Mouse (Mus musculus): ENCODE results near the gene Rabl6. TPM values are rescaled to one million over a fixed set of nuclear protein-coding genes. Genes with fewer than 3 reads are reported as not detected.

The Rabl6 gene
- polyA plus RNA-seq, 1 experiment from 2014 or later, result 53.3 TPM

- no peaks in the 10 kb centered on the region for H3K4me1 ChIP-seq (replicated peaks; ENCODE audit: control insufficient read depth, insufficient read depth, low read length)
- 97% methylated on average over 3 of the region's 3 CpGs for WGBS
- H3K9ac ChIP-seq (ENCODE audit: low read depth, low read length), result no peak overlapping the region
- peaks cover 3% of the 10 kb centered on the region; the same call in 1 of the 2 replicates for H3K36me3 ChIP-seq (ENCODE audit: control insufficient read depth, insufficient read depth, low read length)
- DNase-seq (ENCODE audit: low spot score), result no peak
- no peak overlapping the region for H3K27ac ChIP-seq (ENCODE audit: low read depth, low read length)
- H3K4me2 ChIP-seq (replicated peaks; ENCODE audit: low read depth, low read length), result no peak overlapping the region
- no peaks in the 10 kb centered on the region for H3K27me3 ChIP-seq (ENCODE audit: control insufficient read depth, insufficient read depth, low read length)
- no peaks in the 10 kb centered on the region for H3K9me3 ChIP-seq (ENCODE audit: control insufficient read depth, low read length)
- ATAC-seq (ENCODE audit: low FRiP score), result no peak
- no peak overlapping the region for H3K4me3 ChIP-seq (ENCODE audit: low read depth, low read length)
These were observed 74.0 kb downstream of the Rabl6 start for GRCm38 (mm10) chr2:25534178-25534865.

GRCm38 (mm10) chr2:25533707-25534106 lies 74.6 kb downstream of the Rabl6 start:
- ATAC-seq (ENCODE audit: low FRiP score) (no peak), DNase-seq (ENCODE audit: low spot score) (no peak)
- no peak overlapping the region for H3K4me2 ChIP-seq (replicated peaks; ENCODE audit: low read depth, low read length)
- H3K9ac ChIP-seq (ENCODE audit: low read depth, low read length), result no peak overlapping the region
- no peak overlapping the region for H3K4me3 ChIP-seq (ENCODE audit: low read depth, low read length)
- H3K9me3 ChIP-seq (ENCODE audit: control insufficient read depth, low read length), result no peaks in the 10 kb centered on the region
- WGBS, result 98% methylated on average over 2 of the region's 2 CpGs
- H3K4me1 ChIP-seq (replicated peaks; ENCODE audit: control insufficient read depth, insufficient read depth, low read length), result no peaks in the 10 kb centered on the region
- no peaks in the 10 kb centered on the region for H3K27me3 ChIP-seq (ENCODE audit: control insufficient read depth, insufficient read depth, low read length)
- H3K27ac ChIP-seq (ENCODE audit: low read depth, low read length), result no peak overlapping the region
- H3K36me3 ChIP-seq (ENCODE audit: control insufficient read depth, insufficient read depth, low read length), result peaks cover 3% of the 10 kb centered on the region; the same call in 1 of the 2 replicates

Other genes starting within 250 kb of the Rabl6 start
- gene Uap1l1, start 242.8 kb downstream of the Rabl6 start, polyA plus RNA-seq (2014; fragmentation: Nextera tagmentation; extraction: Ambion mirVana), result 4.1 and 6.5 TPM in 2 replicates
- 41.0 and 45.2 TPM in 2 replicates for gene Sapcd2, start 236.2 kb downstream of the Rabl6 start, polyA plus RNA-seq (2014; fragmentation: Nextera tagmentation; extraction: Ambion mirVana)
- 0.21 TPM in 1 of 2 replicates, not detected in the other for gene Entpd2, start 212.6 kb downstream of the Rabl6 start, polyA plus RNA-seq (2014; fragmentation: Nextera tagmentation; extraction: Ambion mirVana)
- 123 and 151 TPM in 2 replicates for gene Npdc1, start 209.2 kb downstream of the Rabl6 start, polyA plus RNA-seq (2014; fragmentation: Nextera tagmentation; extraction: Ambion mirVana)
- 0.11 TPM in 1 of 2 replicates, not detected in the other for gene Fut7, start 185.3 kb downstream of the Rabl6 start, polyA plus RNA-seq (2014; fragmentation: Nextera tagmentation; extraction: Ambion mirVana)
- 3.5 and 3.7 TPM in 2 replicates for gene Abca2, start 179.8 kb downstream of the Rabl6 start, polyA plus RNA-seq (2014; fragmentation: Nextera tagmentation; extraction: Ambion mirVana)
- gene Clic3, start 151.7 kb downstream of the Rabl6 start, polyA plus RNA-seq (2014; fragmentation: Nextera tagmentation; extraction: Ambion mirVana), result 0.57 TPM in 1 of 2 replicates, not detected in the other
- gene Paxx, start 147.4 kb downstream of the Rabl6 start, polyA plus RNA-seq (2014; fragmentation: Nextera tagmentation; extraction: Ambion mirVana), result 27.6 and 28.0 TPM in 2 replicates
- 0.39 and 0.64 TPM in 2 replicates for gene Ptgds, start 138.5 kb downstream of the Rabl6 start, polyA plus RNA-seq (2014; fragmentation: Nextera tagmentation; extraction: Ambion mirVana)
- not detected in 2 replicates for gene Lcn12, start 114.6 kb downstream of the Rabl6 start, polyA plus RNA-seq (2014; fragmentation: Nextera tagmentation; extraction: Ambion mirVana)
- gene Fbxw5, start 107.8 kb downstream of the Rabl6 start, polyA plus RNA-seq (2014; fragmentation: Nextera tagmentation; extraction: Ambion mirVana), result 64.2 and 75.3 TPM in 2 replicates
- gene C8g, start 106.8 kb downstream of the Rabl6 start, polyA plus RNA-seq (2014; fragmentation: Nextera tagmentation; extraction: Ambion mirVana), result 4.0 and 6.1 TPM in 2 replicates
- gene Traf2, start 61.6 kb downstream of the Rabl6 start, polyA plus RNA-seq (2014; fragmentation: Nextera tagmentation; extraction: Ambion mirVana), result 25.3 and 32.3 TPM in 2 replicates
- 380 and 436 TPM in 2 replicates for gene Edf1, start 50.7 kb downstream of the Rabl6 start, polyA plus RNA-seq (2014; fragmentation: Nextera tagmentation; extraction: Ambion mirVana)
- 3.0 and 4.2 TPM in 2 replicates for gene Mamdc4, start 33.7 kb downstream of the Rabl6 start, polyA plus RNA-seq (2014; fragmentation: Nextera tagmentation; extraction: Ambion mirVana)
- 161 and 167 TPM in 2 replicates for gene Phpt1, start 33.3 kb downstream of the Rabl6 start, polyA plus RNA-seq (2014; fragmentation: Nextera tagmentation; extraction: Ambion mirVana)
- 0.38 and 0.59 TPM in 2 replicates for gene Ajm1, start 26.8 kb downstream of the Rabl6 start, polyA plus RNA-seq (2014; fragmentation: Nextera tagmentation; extraction: Ambion mirVana)
- gene Ccdc183, start 9.2 kb upstream of the Rabl6 start, polyA plus RNA-seq (2014; fragmentation: Nextera tagmentation; extraction: Ambion mirVana), result 0.14 and 0.22 TPM in 2 replicates
- 17.6 and 18.0 TPM in 2 replicates for gene Tmem141, start 13.5 kb upstream of the Rabl6 start, polyA plus RNA-seq (2014; fragmentation: Nextera tagmentation; extraction: Ambion mirVana)
- 0.57 and 0.82 TPM in 2 replicates for gene Fcna, start 19.5 kb upstream of the Rabl6 start, polyA plus RNA-seq (2014; fragmentation: Nextera tagmentation; extraction: Ambion mirVana)
- not detected in 2 replicates for gene Lcn8, start 44.6 kb upstream of the Rabl6 start, polyA plus RNA-seq (2014; fragmentation: Nextera tagmentation; extraction: Ambion mirVana)
- not detected in 2 replicates for gene Lcn5, start 49.4 kb upstream of the Rabl6 start, polyA plus RNA-seq (2014; fragmentation: Nextera tagmentation; extraction: Ambion mirVana)
- gene Lcn6, start 68.3 kb upstream of the Rabl6 start, polyA plus RNA-seq (2014; fragmentation: Nextera tagmentation; extraction: Ambion mirVana), result not detected in 2 replicates
- 0.20 TPM in 1 of 2 replicates, not detected in the other for gene Lcn10, start 74.2 kb upstream of the Rabl6 start, polyA plus RNA-seq (2014; fragmentation: Nextera tagmentation; extraction: Ambion mirVana)
- not detected in 2 replicates for gene Obp2a, start 91.5 kb upstream of the Rabl6 start, polyA plus RNA-seq (2014; fragmentation: Nextera tagmentation; extraction: Ambion mirVana)
- gene Bmyc, start 98.2 kb upstream of the Rabl6 start, polyA plus RNA-seq (2014; fragmentation: Nextera tagmentation; extraction: Ambion mirVana), result 65.1 and 71.6 TPM in 2 replicates
- gene Obp2b, start 128.5 kb upstream of the Rabl6 start, polyA plus RNA-seq (2014; fragmentation: Nextera tagmentation; extraction: Ambion mirVana), result not detected in 2 replicates
- not detected in 2 replicates for gene Lcn3, start 157.0 kb upstream of the Rabl6 start, polyA plus RNA-seq (2014; fragmentation: Nextera tagmentation; extraction: Ambion mirVana)
- gene Lcn11, start 168.5 kb upstream of the Rabl6 start, polyA plus RNA-seq (2014; fragmentation: Nextera tagmentation; extraction: Ambion mirVana), result not detected in 2 replicates
- gene Gm13539, start 173.7 kb upstream of the Rabl6 start, polyA plus RNA-seq (2014; fragmentation: Nextera tagmentation; extraction: Ambion mirVana), result not detected in 2 replicates
- gene Glt6d1, start 207.3 kb upstream of the Rabl6 start, polyA plus RNA-seq (2014; fragmentation: Nextera tagmentation; extraction: Ambion mirVana), result not detected in 2 replicates
- not detected in 2 replicates for gene Lcn9, start 214.6 kb upstream of the Rabl6 start, polyA plus RNA-seq (2014; fragmentation: Nextera tagmentation; extraction: Ambion mirVana)
- not detected in 2 replicates for gene Sohlh1, start 238.7 kb upstream of the Rabl6 start, polyA plus RNA-seq (2014; fragmentation: Nextera tagmentation; extraction: Ambion mirVana)